Mouse (Mus musculus): ENCODE measurements around the gene Midn. TPM values are rescaled to one million over a fixed set of nuclear protein-coding genes. Genes with fewer than 3 reads are reported as not detected.

Gene Midn
- total RNA-seq, 2 experiments from 2014 or later, result 90.9 to 100.0 TPM

GRCm38 (mm10) chr10:80142530-80142925 is 5.5 kb upstream of the Midn start:
- DNase-seq (ENCODE audit: low spot score in 2 of 2), result no peak

GRCm38 (mm10) chr10:80143664-80144063 is 4.4 kb upstream of the Midn start:
- DNase-seq (ENCODE audit: low spot score in 2 of 2), result no peak

GRCm38 (mm10) chr10:80144159-80144558 is 3.9 kb upstream of the Midn start:
- peak in 1 of 2 experiments; percentile 10 for DNase-seq (ENCODE audit: low spot score in 2 of 2)

DNA sequence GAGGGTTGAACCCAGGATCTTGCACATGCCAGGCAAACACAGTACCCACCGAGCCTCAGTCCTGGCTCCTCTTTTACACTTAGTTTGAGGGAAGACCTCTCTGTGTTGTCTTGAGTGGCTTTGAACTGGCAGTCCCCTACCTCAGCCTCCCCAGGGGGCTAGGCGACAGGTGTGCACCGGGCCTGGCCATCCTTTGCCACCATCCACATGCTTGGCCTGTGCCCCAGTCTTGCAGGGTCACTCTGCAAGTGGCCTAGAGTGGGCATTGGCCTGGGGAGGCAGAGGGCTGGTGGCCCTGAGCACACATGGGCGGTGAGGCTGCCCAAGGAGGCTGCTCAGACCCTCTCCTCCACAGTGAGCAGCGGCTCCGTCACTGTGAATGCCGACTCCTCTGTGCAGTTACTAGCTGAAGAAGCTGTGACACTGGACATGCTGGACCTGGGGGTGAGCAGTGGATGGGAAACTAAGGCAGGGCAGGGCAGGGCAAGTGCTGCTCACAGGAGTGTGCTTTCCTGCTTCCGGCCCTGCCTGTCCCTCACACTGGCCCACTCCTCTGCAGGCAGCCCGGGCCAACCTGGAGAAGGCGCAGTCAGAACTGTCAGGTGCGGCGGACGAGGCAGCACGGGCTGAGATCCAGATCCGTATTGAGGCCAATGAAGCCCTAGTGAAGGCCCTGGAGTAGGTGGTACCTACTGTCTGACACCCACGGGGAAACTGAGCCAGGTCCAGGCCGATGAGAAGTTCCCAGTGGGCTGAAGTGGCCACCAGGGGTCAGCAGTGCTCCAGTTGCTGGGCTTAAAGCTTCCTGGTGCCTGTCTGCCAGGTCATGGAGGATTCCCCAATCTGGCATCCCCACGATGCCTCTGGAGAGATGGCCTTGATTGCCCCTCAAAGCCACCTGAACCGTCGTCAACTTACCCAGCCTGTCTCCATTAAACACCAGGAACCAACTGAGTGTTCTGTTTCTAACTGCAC is 2.9 kb upstream of the Midn start:
- DNase-seq (ENCODE audit: low spot score in 2 of 2), result peak in 1 of 2 experiments; percentile 79

DNA sequence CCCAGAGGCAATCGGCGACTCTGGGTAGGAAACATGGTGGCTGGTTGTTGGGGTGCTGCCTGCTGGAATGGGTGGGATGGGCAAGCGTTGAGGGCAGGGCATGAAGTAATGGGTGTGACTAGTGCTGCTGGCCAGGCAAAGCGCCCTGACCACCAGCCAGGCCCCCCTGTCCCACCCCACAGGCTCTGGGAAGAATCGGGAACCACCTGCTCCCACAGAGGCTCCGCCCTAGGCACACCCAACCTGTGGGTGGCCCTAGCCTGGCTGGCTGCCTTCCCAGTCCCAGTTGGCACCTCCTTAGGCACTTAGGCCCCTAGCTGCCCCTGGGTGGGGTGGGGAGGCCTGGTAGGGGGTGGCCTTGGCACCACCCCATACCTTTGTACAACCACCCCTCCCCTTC is 2.2 kb upstream of the Midn start:
- no peak for DNase-seq (ENCODE audit: low spot score in 2 of 2)

DNA sequence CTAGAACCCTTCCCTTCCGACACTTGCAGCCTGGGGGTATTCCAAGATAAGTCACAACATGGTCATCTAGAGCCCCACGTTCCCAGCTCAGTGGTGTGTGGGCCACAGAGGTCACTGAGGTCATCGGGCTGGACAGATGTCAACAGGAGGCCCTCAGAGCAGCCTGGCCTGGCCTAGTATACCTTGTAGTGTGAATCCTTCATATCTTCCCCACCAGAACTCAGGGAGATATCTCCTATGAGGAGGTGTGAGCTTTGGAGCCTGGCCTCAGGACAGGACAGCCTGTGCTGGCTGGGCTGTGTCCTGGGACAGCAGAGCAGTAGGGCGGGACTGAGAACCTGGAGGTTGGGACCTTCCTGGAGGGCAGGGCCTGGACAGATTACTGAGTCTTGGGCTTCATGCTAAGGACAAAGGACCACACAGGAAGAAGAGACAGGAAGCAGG is 1.5 kb upstream of the Midn start:
- DNase-seq (ENCODE audit: low spot score in 2 of 2), result no peak

DNA sequence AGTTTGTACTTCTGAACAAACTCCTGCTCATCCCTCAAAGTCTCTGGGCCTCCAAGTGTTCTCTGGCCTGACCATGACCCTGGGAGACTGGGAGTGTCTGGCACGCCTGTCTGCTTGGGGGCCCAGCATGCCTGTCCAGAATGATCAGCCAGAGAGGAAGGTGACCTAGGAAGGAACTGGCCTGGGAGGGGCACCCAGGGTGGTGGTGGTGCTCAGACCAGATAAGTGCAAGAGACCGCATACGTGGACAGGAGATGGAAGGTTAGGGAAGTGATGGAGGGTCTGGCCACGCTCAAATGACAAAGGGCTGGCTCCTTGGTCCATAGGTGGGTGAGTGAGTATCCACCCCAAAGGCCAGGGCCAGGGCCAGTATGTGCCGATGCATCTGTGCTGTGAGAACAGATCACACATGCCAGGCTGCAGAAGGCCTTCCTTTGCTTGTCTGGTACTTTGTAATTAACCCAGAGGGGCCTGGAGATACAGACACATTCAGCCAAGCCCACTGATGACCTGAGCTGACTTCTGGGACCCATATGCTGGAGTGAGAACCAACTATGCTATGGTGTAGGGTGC is 840 bp upstream of the Midn start:
- DNase-seq (ENCODE audit: low spot score in 2 of 2), result no peak

GRCm38 (mm10) chr10:80148610-80149290 is 678 bp downstream of the Midn start:
- DNase-seq (ENCODE audit: low spot score in 2 of 2), result peak; percentile 95 to 96

- DNase-seq (ENCODE audit: low spot score in 2 of 2), result peak; percentile 96 to 99
Observed at GRCm38 (mm10) chr10:80149291-80150225, 1.5 kb downstream of the Midn start.

DNA sequence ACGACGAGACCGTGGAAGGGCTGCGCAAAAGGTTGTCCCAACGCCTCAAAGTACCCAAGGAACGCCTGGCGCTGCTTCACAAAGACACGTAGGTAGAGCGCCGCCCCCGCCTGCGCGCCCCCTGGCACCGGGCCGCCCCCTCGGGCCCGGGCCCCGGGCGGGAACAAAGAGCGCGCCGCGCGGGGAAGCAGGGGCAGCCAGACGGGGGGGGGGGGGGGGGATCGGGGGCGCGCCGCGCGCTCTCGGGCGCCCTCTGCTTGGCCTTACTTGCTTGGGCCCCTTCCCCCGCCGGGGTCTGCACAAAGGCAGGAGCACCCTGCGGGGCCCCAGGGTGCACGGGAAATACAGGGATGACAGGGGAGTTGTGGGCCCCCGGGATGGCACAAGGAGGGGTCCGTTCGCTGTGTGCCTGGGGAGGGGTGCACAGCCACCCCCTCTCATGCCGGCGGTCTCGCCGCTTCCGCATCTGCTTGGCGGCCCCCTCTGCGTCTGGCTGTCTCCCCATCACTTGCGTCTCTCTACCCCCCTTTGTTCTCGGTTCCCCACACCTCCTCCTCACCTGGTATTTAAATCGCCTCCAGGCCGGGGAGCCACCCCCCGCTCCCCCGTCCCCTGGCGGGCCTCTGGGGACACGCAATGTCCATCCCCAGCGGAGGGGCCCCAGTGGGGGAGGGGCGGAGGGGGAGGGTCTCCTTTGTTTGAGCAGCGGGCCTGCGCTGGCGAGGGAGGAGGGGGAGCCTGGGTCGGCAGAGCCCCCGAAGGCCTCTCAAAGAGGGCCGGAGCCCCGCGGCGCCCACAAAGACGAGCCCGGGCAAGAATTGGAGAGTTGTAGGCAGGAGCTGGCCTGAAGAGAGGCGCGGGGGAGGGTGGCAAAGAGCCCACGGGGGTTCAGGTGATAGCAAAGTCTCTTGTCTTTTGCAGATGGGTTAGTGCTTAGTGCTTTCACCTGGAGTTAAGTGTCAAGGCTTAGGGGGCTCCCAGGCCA is 2.4 kb downstream of the Midn start:
- peak in 1 of 2 experiments; percentile 75 for DNase-seq (ENCODE audit: low spot score in 2 of 2)

- no peak for DNase-seq (ENCODE audit: low spot score in 2 of 2)
Observed at GRCm38 (mm10) chr10:80151211-80152034, 3.4 kb downstream of the Midn start.

DNA sequence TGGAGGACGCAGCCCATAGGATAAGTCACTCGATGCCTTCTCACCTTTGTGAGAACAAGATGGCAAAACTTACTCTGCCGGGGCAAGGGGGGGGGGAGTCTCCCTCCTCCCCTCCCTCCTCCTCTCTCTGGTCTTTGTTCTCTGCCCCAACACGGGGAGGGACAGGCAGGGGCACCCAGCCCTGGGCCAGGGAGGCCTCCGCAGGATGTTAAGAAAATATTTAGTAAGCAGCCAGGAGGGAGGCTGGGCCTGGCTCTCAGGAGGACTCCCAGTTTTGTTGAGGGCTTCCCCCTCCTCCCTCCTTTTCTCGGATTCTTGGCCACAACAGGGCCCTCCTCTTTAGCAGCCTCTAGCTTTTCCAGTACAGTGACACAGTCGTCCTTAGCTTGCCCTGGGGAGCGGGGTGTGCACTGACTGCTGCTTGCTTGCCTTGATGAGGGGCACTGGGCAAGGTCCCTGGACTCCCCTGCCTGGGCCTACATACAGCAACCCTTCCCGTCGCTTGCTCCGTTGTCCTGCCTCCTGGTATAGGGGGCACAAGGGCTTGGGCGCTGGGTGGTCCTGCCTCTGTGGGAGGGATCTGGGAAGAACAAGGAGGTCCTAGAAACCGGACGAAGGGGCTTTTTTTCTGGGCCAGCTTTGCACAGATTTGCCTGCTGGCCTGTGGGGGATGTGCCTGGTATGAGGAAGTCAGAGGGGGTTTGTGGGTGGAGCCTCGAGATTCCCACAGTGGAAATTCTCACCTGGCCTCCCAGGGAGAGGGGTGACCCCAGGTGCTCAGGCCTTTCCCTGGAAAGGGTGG is 4.2 kb downstream of the Midn start:
- no peak for DNase-seq (ENCODE audit: low spot score in 2 of 2)

DNA sequence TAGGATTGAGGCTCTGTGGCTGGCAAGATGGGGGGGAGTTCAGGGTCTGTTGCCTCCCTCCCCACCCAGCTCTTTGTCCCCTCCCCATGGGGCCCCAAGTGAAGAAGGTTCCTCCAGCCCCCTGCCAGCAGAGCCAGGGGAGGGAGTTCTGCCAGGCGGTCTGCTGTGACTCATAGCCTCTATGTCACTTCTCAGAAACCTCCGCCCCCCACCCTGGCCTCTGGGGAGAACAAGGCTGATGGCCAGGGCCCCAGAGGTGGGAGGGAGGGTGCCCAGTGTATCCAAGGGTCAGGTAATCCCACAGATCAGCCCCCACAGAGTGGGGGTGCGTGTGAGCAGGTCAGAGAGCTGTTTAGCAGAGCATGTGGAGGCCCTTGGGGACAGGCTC is 4.8 kb downstream of the Midn start:
- no peak for DNase-seq (ENCODE audit: low spot score in 2 of 2)

DNA sequence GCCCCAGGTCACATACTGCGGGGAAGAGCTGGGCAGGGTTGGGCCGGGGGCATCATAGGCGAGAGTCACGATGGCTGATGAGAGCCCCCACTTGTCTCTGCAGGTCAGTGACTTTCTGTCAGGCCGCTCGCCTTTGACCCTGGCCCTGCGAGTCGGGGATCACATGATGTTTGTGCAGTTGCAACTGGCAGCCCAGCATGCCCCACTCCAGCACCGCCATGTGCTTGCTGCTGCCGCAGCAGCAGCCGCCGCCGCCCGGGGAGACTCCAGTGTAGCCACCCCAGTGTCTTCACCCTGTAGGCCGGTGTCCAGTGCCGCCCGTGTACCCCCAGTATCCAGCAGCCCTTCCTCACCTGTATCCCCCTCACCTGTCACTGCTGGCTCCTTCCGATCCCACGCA is 5.6 kb downstream of the Midn start:
- no peak for DNase-seq (ENCODE audit: low spot score in 2 of 2)

DNA sequence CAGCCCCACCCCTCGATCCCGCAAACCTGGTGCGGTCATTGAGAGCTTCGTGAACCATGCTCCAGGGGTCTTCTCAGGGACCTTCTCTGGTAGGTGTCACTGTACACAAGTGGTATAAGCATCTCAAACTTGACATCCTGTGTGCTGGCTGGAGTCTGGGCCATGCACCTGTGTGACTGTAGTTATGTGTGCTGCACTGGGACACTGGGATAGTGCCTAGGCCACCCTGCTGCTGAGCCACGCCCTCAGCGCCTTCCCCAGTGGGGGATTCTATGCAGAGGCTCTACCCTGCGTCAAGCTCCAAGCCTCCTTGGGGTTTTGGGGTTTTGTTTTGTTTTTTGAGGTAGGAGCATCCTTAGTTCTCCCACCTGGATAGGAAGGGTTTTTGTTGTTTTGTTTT is 6.3 kb downstream of the Midn start:
- no peak for DNase-seq (ENCODE audit: low spot score in 2 of 2)

DNA sequence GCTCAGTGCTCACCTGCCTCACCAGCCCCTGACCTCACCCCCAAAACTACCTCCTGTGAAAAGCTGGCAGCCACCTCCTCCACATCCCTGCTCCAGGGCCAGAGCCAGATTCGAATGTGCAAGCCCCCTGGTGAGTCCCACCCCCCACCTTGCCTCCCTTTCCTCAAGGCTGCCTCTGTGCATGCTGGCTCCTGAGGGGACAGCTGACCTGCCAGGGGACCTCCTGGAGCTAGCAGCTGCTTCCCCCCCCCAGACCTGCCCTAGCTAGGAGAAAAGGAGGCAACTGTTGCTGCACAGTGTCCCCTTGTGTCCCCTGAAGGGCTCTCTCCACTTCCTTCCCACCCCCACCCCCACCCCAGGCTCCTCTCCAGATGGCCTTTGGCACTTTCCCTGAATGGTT is 7.2 kb downstream of the Midn start:
- DNase-seq (ENCODE audit: low spot score in 2 of 2), result no peak

DNA sequence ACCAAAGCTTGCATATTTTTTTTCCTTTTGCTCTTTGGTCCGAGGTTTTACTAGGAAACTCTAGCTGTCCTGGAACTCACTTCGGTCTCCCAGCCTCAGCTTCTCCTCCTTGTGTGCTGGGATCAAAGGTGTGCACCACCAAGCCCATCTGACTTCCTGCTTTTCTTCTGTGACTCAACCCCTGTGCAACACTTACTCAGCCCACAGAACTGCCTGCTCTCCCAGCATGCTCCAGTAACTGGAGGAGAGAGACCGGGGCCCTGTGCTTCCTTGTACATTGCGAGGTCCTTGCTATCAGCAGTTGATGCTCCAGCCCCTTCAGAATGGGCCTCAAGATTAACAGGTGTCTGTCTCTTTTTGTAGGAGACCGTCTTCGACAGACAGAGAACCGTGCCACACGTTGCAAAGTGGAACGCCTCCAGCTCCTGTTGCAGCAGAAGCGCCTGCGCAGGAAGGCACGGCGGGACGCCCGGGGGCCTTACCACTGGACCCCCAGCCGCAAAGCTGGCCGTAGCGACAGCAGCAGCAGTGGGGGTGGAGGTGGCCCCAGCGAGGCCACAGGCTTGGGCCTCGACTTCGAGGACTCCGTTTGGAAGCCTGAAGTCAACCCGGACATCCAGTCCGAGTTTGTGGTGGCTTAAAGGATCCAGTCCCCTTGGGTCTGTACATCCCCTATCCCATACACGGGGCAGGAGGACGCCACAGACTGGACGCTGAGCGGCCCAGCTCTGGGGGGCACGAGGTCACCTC is 8.1 kb downstream of the Midn start:
- DNase-seq (ENCODE audit: low spot score in 2 of 2), result no peak

Measured in layer of hippocampus, postnatal 14 days (tissue).